Mouse (Mus musculus): ENCODE measurements at regions not wholly inside any gene's neighbourhood (a gene's known extent, or its start where the extent isn't known, plus 50 kb on each side); places are given as distances from the start of the nearest gene placed in this dataset.
"Not testable (repeated sequence)": the region's sequence is repeated elsewhere in the genome, so short reads cannot be mapped to it uniquely, and the experiment has no call there.

DNA sequence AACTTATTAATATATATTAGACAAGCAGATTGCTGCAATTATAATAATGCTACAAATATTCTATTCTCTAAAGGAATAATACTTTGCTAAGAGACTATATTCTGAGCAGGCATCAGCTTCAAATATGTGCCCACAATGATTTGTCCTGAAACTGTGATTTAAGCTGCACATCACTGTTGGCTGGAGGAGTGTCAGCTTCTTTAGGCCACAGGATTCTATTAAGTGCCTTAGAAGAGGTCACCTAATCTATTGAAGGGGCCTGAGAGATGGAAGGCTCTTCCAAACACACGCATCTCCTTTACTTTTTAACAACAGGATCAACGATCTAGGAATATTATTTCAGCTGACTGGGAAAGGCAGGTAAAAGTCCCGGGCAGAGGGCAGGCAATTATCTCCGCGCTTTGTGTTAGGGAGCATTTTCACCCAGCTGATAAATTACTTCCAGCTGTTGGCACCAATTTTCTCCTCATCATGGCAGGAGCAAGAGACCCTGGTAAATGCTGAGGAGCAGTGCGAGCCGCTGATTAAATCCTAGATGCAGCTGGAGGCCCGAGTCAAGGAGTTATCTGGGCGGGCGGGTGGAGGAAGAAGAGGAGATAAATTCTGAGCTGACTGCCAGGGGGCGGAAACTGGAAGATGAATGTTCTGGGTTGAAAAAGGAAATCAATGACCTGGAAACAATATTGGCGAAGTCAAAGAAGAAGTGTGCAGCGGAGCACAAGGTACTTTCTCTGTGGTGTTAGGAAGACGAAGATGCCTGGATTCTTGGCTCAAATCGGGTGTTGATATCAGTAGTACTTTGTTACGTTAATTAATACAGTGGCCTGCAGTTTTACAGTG is 290.9 kb upstream of the Ift57 start:
- in situ Hi-C loops (cut with MboI, MseI), result no loop called here

DNA sequence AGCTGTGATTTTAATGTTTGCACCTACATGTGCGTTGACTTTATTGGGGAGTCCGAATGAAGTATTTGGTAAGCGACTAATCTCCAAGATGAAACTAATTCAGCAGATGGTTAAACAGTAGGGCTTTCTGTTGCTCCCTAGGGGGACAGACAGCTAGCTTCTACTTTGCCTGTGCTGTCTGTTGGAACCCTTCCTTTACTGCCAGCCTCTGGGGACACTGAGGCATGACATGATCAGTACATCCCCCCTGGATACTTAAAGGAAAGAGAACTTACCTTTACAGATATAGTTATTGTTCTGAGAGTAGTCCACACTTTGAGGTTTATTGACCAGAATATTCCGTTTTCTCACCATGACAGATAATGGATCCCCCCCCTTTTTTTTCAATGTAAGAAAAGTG is 289.8 kb upstream of the Ift57 start:
- in situ Hi-C loops (cut with MboI, MseI), result no loop called here

- in situ Hi-C loops (cut with MboI, MseI), result loop anchor here (5.0 kb wide), 1 partner anchor 62 kb away; no protein-coding TSS in a partner anchor
Measured at GRCm38 (mm10) chr16:49430296-49430695, 268.7 kb upstream of the Ift57 start.

DNA sequence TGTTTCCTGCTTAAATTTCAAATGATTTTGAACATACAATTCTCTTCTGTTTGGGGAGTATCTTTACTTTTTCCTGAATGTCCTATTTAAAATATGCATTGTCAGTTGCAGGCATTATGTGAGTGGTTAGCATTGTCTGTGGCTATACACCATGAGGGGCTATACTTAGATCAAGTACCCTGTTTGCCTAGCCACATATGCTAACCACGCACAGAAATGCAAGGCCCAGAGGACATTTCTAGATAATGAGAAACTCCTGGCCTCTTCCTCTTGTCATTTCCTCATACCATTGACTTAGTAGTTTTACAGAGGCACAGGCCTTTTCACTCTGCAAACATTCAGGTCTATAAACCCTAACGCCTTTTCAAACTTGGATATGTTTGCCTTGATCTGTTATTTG is 267.1 kb upstream of the Ift57 start:
- in situ Hi-C loops (cut with MboI, MseI), result loop anchor here (5.0 kb wide), 1 partner anchor 60 kb away; no protein-coding TSS in a partner anchor

DNA sequence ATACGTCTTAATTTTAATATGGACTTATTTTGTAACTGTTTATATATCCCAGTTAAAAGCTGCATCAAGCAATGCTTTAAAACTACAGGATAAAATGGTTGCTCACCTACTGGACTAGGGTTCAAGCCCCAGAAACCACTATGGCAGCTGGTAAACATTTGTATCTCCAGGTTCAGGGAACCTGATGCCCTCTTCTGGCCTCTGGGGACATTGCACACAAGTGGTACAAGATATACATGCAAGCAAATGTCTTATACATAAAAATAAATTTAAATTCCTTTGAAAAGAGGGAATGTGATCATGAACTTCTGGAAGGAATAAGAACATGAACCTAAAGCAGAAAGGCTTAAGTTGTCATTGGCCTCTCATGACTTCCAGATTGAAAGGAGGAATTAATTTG is 257.8 kb upstream of the Ift57 start:
- in situ Hi-C loops (cut with MboI, MseI), result no loop called here

DNA sequence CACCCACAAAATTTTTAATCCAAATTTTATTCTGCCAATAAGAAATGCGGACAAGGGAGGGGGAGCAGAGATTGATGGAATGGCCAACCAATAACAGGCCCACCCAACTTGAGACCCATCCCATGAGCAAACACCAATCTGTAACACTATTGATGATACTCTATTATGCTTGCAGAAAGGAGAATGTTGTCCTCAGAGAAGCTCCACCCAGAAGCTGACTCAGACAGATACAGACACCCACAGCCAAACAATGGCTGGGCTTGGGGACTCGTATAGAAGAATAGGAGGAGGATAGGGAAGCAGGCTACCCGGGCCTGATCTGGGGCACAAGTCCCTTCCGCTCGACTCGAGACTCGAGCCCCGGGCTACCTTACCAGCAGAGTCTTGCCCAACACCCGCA is 251.7 kb upstream of the Ift57 start:
- in situ Hi-C loops (cut with MboI, MseI), result not testable (repeated sequence)

- in situ Hi-C loops (cut with MboI, MseI), result loop anchor here (5.0 to 10.0 kb wide), 2 partner anchors 62 to 499 kb away; partner anchors contain the start of genes Cip2a and Dzip3
Measured at GRCm38 (mm10) chr16:49493881-49494280, 205.2 kb upstream of the Ift57 start.

GRCm38 (mm10) chr16:49497521-49498010 is 201.5 kb upstream of the Ift57 start:
- in situ Hi-C loops (cut with MboI, MseI), result loop anchor here (10.0 kb wide), 1 partner anchor 503 kb away; the partner anchor contains the start of genes Cip2a and Dzip3

DNA sequence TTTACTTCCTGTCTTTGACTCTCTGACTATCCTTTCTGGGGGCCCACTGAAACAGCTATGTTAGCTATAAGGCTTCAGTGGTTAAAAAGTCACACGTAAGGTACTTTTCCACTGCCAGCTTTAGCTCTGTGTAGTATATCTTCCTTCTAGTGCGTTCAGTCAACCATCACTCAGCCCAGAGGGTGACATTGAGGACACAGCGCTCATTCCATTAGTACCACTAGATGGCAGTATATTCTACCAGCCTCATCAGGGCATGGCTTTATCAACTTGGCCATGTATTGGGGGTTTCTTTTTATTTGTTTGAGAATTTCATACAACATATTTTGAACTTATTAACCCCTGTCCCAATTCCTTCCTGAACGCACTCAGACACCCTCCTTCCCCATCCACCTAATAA is 198.2 kb upstream of the Ift57 start:
- in situ Hi-C loops (cut with MboI, MseI), result loop anchor here (5.0 kb wide), 2 partner anchors 266 to 351 kb away; no protein-coding TSS in a partner anchor

GRCm38 (mm10) chr16:49503897-49504413 is 195.1 kb upstream of the Ift57 start:
- in situ Hi-C loops (cut with MboI, MseI), result loop anchor here (5.0 kb wide), 2 partner anchors 263 to 348 kb away; no protein-coding TSS in a partner anchor

DNA sequence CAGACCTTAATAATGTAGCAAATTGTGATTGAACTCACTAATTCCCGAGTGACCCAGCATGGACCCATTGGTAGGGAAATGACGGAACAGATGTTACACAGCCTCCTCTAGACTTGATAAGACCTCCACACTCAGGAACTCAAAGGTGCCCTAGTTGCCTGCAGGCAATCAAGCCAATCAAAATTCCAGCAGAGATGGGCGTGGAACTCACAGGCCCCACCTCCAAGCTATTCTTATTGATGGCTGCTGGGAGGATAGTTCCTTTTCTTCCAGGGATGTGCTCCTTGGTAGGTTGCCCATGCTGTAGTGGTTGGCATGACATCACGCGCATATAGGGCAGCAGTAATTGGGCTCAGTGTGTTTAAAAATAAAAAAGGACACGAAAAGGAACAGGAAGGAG is 194.4 kb upstream of the Ift57 start:
- in situ Hi-C loops (cut with MboI, MseI), result loop anchor here (5.0 kb wide), 2 partner anchors 263 to 348 kb away; no protein-coding TSS in a partner anchor

DNA sequence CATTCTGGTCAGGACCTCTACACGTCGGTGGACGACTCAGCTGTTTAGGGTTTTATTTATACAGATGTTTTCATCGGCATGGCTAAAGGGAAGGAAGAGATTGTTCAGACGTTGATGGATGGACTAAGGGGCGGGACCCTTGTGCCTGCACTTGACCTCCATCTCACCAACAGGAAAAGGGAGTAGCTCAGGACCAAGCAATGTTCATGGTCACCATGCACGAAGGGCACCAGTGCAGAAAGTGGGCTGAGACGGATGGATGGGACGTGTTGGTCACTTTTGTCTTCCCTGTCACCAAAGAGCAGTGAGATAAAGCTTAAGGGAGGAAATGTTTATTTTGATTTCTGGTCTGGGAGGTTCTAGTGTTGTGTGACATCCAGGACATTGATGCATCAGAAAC is 193.8 kb upstream of the Ift57 start:
- in situ Hi-C loops (cut with MboI, MseI), result no loop called here

- in situ Hi-C loops (cut with MboI, MseI), result no loop called here
Measured at GRCm38 (mm10) chr16:49518844-49519243, 180.2 kb upstream of the Ift57 start.

DNA sequence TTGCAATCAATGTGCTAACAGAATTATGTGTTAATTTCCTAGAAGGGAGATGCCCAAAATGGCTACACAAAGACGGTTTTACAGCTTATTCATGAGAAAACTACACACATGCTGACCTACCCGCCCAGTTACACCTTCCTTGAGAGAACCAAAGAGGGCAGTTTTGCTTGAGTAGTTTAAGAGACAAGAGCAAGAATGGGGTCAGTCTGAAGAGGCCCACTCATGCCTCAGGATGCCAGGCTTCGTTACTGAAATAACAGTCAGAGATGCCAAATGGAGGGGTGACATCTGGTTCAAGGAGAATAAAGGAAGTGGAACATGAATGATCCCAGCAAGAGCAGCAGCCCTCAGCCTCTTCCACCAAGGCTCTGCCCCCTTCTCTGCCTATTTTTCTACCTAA is 178.6 kb upstream of the Ift57 start:
- in situ Hi-C loops (cut with MboI, MseI), result no loop called here

- in situ Hi-C loops (cut with MboI, MseI), result no loop called here
Measured at GRCm38 (mm10) chr16:49521685-49522084, 177.3 kb upstream of the Ift57 start.

- in situ Hi-C loops (cut with MboI, MseI), result no loop called here
Measured at GRCm38 (mm10) chr16:49522576-49522975, 176.5 kb upstream of the Ift57 start.

DNA sequence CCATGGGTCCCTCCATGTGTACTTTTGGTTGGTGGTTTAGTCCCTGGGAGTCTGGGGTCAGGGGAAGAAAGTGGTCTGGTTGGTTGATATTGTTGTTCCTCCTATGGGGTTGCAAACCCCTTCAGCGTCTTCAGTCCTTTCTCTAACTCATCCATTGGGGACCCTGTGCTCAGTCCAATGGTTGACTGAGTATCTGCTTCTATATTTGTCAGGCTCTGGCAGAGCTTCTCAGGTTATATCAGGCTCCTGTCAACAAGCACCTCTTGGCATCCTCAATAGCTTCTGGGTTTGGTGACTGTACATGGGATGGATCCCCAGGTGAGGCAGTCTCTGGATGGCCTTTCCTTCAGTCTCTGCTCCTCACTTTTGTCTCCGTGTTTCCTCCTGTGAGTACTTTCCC is 170.4 kb upstream of the Ift57 start:
- in situ Hi-C loops (cut with MboI, MseI), result not testable (repeated sequence)

DNA sequence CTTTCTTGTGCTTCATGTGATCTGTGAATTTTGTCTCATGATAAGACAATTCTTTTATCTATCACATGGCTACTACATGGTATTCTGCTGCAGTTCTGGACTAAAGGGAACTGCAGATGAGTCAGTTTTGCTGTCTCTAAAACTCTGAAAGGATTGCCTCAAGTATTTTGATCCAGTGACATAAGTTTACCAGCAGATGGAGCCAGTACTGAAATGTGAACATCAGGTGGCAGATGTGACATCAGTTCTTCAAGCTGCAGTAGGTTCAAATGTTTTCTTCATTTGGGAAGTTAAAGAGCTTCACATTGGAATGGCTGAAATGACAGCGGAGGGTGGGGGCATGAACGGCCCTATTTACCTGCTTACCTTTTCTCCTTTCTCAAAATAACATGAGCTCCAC is 170.0 kb upstream of the Ift57 start:
- in situ Hi-C loops (cut with MboI, MseI), result no loop called here

- in situ Hi-C loops (cut with MboI, MseI), result loop anchor here (5.0 kb wide), 1 partner anchor 1197 kb away; no protein-coding TSS in a partner anchor
Measured at GRCm38 (mm10) chr16:49530051-49530450, 169.0 kb upstream of the Ift57 start.

GRCm38 (mm10) chr16:49532071-49532686 is 166.9 kb upstream of the Ift57 start:
- in situ Hi-C loops (cut with MboI, MseI), result loop anchor here (5.0 kb wide), 1 partner anchor 1195 kb away; no protein-coding TSS in a partner anchor

DNA sequence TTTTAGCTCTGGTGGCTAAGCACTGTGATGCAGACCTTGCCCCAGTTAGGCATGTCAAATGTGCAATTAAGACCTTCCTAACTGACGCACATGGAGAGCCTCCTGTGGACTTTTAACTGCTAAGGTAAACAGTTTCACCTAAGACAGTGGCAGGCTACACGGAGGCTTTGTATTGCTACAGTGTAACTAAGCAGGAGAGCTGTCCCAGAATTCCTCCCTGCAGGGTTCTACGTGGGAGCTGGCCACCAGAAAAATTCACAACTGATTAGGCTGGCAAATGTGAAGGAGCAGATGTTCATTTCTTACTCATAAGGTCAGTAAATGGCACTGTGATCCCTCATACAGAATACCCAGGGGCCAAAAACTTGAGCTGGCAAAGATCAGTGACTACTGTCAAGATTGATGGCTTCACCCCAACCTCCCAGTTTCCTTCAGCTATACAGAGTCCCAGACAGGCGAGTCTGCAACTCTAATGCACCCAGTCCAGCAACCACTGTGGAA is 165.5 kb upstream of the Ift57 start:
- in situ Hi-C loops (cut with MboI, MseI), result loop anchor here (5.0 kb wide), 1 partner anchor 1194 kb away; no protein-coding TSS in a partner anchor

- in situ Hi-C loops (cut with MboI, MseI), result no loop called here
Measured at GRCm38 (mm10) chr16:49550231-49550630, 148.8 kb upstream of the Ift57 start.
